15 mouse cellular contexts compared by ENCODE assay signal in genomic region chr15:79827061-79827777, GRCm38 (mm10). TPM values are rescaled to one million over a fixed set of nuclear protein-coding genes. Genes with fewer than 3 reads are reported as not detected.
DNase-seq lines count a peak whose midpoint lies in the region; ATAC-seq and TF ChIP-seq lines count a peak whose summit lies in the region.
"Had no signal": no experiment of that assay in that cellular context is flagged by ENCODE, and none has a peak within 500 bp of the region (broad histone marks: within the 10 kb centered on the region; RNA-seq: fewer than 3 reads in every experiment).

No protein-coding gene starts in this region.

- H3K27ac ChIP-seq in forebrain, embryonic 16.5 days (ENCODE audit: low read length) = no peak overlapping the region
- no peak overlapping the region for H3K27ac ChIP-seq in forebrain, embryonic 14.5 days (ENCODE audit: low read depth, low read length)
- peak overlapping the region; percentile 28; the same call in 1 of the 2 replicates for H3K27ac ChIP-seq in midbrain, embryonic 13.5 days
- H3K27ac ChIP-seq in lung, postnatal 0 days (ENCODE audit: low read length) = no peak overlapping the region
- H3K27ac ChIP-seq: gastrocnemius, adult 2 months; heart, embryonic 15.5 days; intestine, embryonic 15.5 days; liver, embryonic 13.5 days had no signal

- H3K4me3 ChIP-seq in forebrain, embryonic 16.5 days (replicated peaks; ENCODE audit: low read length) = no peak overlapping the region
- H3K4me3 ChIP-seq in forebrain, embryonic 14.5 days (ENCODE audit: low read depth, low read length) = no peak overlapping the region
- H3K4me3 ChIP-seq in midbrain, embryonic 13.5 days (replicated peaks) = no peak overlapping the region
- H3K4me3 ChIP-seq in lung, postnatal 0 days (ENCODE audit: low read depth, low read length) = no peak overlapping the region
- H3K4me3 ChIP-seq: erythroblast, embryonic 14.5 days; gastrocnemius, adult 2 months; heart, embryonic 15.5 days; intestine, embryonic 15.5 days; liver, embryonic 13.5 days had no signal

- no peak overlapping the region for H3K4me2 ChIP-seq in forebrain, embryonic 16.5 days (ENCODE audit: low read length)
- no peak overlapping the region for H3K4me2 ChIP-seq in forebrain, embryonic 14.5 days (ENCODE audit: low read length)
- H3K4me2 ChIP-seq in midbrain, embryonic 13.5 days (replicated peaks) = peak overlapping the region; percentile 17; the same call in 1 of the 2 replicates
- no peak overlapping the region for H3K4me2 ChIP-seq in lung, postnatal 0 days (replicated peaks; ENCODE audit: low read depth, low read length)
- H3K4me2 ChIP-seq: intestine, embryonic 15.5 days; liver, embryonic 13.5 days had no signal

- peaks cover 42% of the 10 kb centered on the region for H3K4me1 ChIP-seq in forebrain, embryonic 16.5 days (replicated peaks; ENCODE audit: control insufficient read depth, insufficient read depth, low read length)
- peaks cover 1% of the 10 kb centered on the region for H3K4me1 ChIP-seq in forebrain, embryonic 14.5 days (ENCODE audit: control insufficient read depth, insufficient read depth, low read length)
- H3K4me1 ChIP-seq in midbrain, embryonic 13.5 days (replicated peaks) = peaks cover 87% of the 10 kb centered on the region
- peaks cover 6% of the 10 kb centered on the region; the same call in 1 of the 2 replicates for H3K4me1 ChIP-seq in lung, postnatal 0 days (ENCODE audit: insufficient read depth, low read depth, low read length)

- no peak for TF ChIP-seq CTCF in lung, postnatal 0 days (IDR thresholded peaks at IDR 0.05)

- H3K9ac ChIP-seq in forebrain, embryonic 16.5 days (replicated peaks; ENCODE audit: low read depth, low read length) = 0 out of 2 replicates have a peak overlapping the region, but pooled peaks have one; percentile 24
- no peak overlapping the region; the same call in 1 of the 2 replicates for H3K9ac ChIP-seq in forebrain, embryonic 14.5 days (ENCODE audit: low read length)
- H3K9ac ChIP-seq in midbrain, embryonic 13.5 days (replicated peaks) = peak overlapping the region; percentile 49
- no peak overlapping the region for H3K9ac ChIP-seq in lung, postnatal 0 days (replicated peaks; ENCODE audit: low read depth)
- H3K9ac ChIP-seq: heart, embryonic 15.5 days; intestine, embryonic 15.5 days; liver, embryonic 13.5 days had no signal

- ATAC-seq in forebrain, embryonic 16.5 days = no peak
- ATAC-seq in forebrain, embryonic 14.5 days = no peak
- no peak for ATAC-seq in midbrain, embryonic 13.5 days
- ATAC-seq in lung, postnatal 0 days = no peak
- ATAC-seq: intestine, embryonic 15.5 days; Patski had no signal

- DNase-seq in forebrain, embryonic 14.5 days (ENCODE audit: low spot score) = no peak
- DNase-seq in testis, postnatal 10 days (ENCODE audit: low spot score) = peak; percentile 56
- DNase-seq in testis, postnatal 14 days (ENCODE audit: low spot score) = no peak
- no peak for DNase-seq in lung, postnatal 0 days (ENCODE audit: low spot score)
- no peak for DNase-seq in adrenal gland, postnatal 4 days (ENCODE audit: low spot score in 2 of 2)
- DNase-seq: adrenal gland, postnatal 25 days; gastrocnemius, adult 2 months; liver, embryonic 13.5 days had no signal

- H3K9me3 ChIP-seq in forebrain, embryonic 16.5 days (ENCODE audit: control insufficient read depth, low read length) = no peaks in the 10 kb centered on the region
- H3K9me3 ChIP-seq in forebrain, embryonic 14.5 days (replicated peaks; ENCODE audit: control insufficient read depth, low read length) = no peaks in the 10 kb centered on the region
- no peaks in the 10 kb centered on the region for H3K9me3 ChIP-seq in midbrain, embryonic 13.5 days
- no peaks in the 10 kb centered on the region for H3K9me3 ChIP-seq in lung, postnatal 0 days (ENCODE audit: low read length)
- H3K9me3 ChIP-seq: heart, embryonic 15.5 days; intestine, embryonic 15.5 days; liver, embryonic 13.5 days had no signal

- H3K36me3 ChIP-seq in forebrain, embryonic 16.5 days (ENCODE audit: control insufficient read depth, insufficient read depth) = no peaks in the 10 kb centered on the region; the same call in 1 of the 2 replicates
- peaks cover 52% of the 10 kb centered on the region for H3K36me3 ChIP-seq in forebrain, embryonic 14.5 days (ENCODE audit: control insufficient read depth, insufficient read depth, low read length)
- peaks cover 59% of the 10 kb centered on the region for H3K36me3 ChIP-seq in midbrain, embryonic 13.5 days
- peaks cover 7% of the 10 kb centered on the region; the same call in 1 of the 2 replicates for H3K36me3 ChIP-seq in lung, postnatal 0 days (ENCODE audit: insufficient read depth, low read length)

- 86% methylated on average over 14 of the region's 14 CpGs for WGBS in forebrain, embryonic 16.5 days
- 89% methylated on average over 14 of the region's 14 CpGs for WGBS in forebrain, embryonic 14.5 days
- WGBS in midbrain, embryonic 13.5 days = 91% methylated on average over 14 of the region's 14 CpGs
- 77% methylated on average over 14 of the region's 14 CpGs for WGBS in lung, postnatal 0 days

- no peaks in the 10 kb centered on the region for H3K27me3 ChIP-seq in forebrain, embryonic 16.5 days (replicated peaks; ENCODE audit: control insufficient read depth, insufficient read depth, low read length)
- no peaks in the 10 kb centered on the region for H3K27me3 ChIP-seq in forebrain, embryonic 14.5 days (replicated peaks; ENCODE audit: control insufficient read depth, insufficient read depth, low read length)
- no peaks in the 10 kb centered on the region for H3K27me3 ChIP-seq in midbrain, embryonic 13.5 days
- H3K27me3 ChIP-seq in lung, postnatal 0 days (replicated peaks; ENCODE audit: insufficient read depth, low read length) = no peaks in the 10 kb centered on the region
- H3K27me3 ChIP-seq: heart, embryonic 15.5 days; intestine, embryonic 15.5 days; liver, embryonic 13.5 days; Patski had no signal

- TF ChIP-seq EP300 in lung, postnatal 0 days (IDR thresholded peaks at IDR 0.05) = no peak

RNA-seq across cellular contexts. Expression of gene Npcd, which starts 6.8 kb away (rescaled TPM):
- polyA plus RNA-seq in forebrain, embryonic 16.5 days (2015; fragmentation: Nextera tagmentation; extraction: Ambion mirVana) = 1.4 TPM in 1 of 2 replicates, not detected in the other
- polyA plus RNA-seq in forebrain, embryonic 14.5 days (2014; fragmentation: Nextera tagmentation; extraction: Ambion mirVana) = not detected in 2 replicates
- 0.58 and 1.2 TPM in 2 replicates for polyA plus RNA-seq in midbrain, embryonic 13.5 days (2015; fragmentation: Nextera tagmentation; extraction: Ambion mirVana)
- 0.13 TPM in 1 of 2 replicates, not detected in the other for polyA plus RNA-seq in lung, postnatal 0 days (2015; fragmentation: Nextera tagmentation; extraction: Ambion mirVana)
- 1 to 10 TPM; 3.7 to 4.2 TPM for total RNA-seq in adrenal gland, postnatal 4 days (2021)
- polyA plus RNA-seq: erythroblast, embryonic 14.5 days; heart, embryonic 15.5 days; large intestine, adult 2 months; liver, embryonic 13.5 days had no signal

RNA-seq across cellular contexts. Expression of gene Cbx6, which starts 7.3 kb away (rescaled TPM):
- 49.3 and 53.2 TPM in 2 replicates for polyA plus RNA-seq in forebrain, embryonic 16.5 days (2015; fragmentation: Nextera tagmentation; extraction: Ambion mirVana)
- 18.1 and 29.1 TPM in 2 replicates for polyA plus RNA-seq in forebrain, embryonic 14.5 days (2014; fragmentation: Nextera tagmentation; extraction: Ambion mirVana)
- polyA plus RNA-seq in midbrain, embryonic 13.5 days (2015; fragmentation: Nextera tagmentation; extraction: Ambion mirVana) = 53.9 and 61.4 TPM in 2 replicates
- 52.2 and 60.6 TPM in 2 replicates for polyA plus RNA-seq in lung, postnatal 0 days (2015; fragmentation: Nextera tagmentation; extraction: Ambion mirVana)
- total RNA-seq in adrenal gland, postnatal 4 days (2021) = 100 to 1,000 TPM; 105 TPM

RNA-seq across cellular contexts. Expression of gene Nptxr, which starts 22.7 kb away (rescaled TPM):
- polyA plus RNA-seq in forebrain, embryonic 16.5 days (2015; fragmentation: Nextera tagmentation; extraction: Ambion mirVana) = 19.2 and 24.7 TPM in 2 replicates
- polyA plus RNA-seq in forebrain, embryonic 14.5 days (2014; fragmentation: Nextera tagmentation; extraction: Ambion mirVana) = 7.6 and 8.5 TPM in 2 replicates
- polyA plus RNA-seq in midbrain, embryonic 13.5 days (2015; fragmentation: Nextera tagmentation; extraction: Ambion mirVana) = 18.1 and 18.6 TPM in 2 replicates
- 1.0 and 1.2 TPM in 2 replicates for polyA plus RNA-seq in lung, postnatal 0 days (2015; fragmentation: Nextera tagmentation; extraction: Ambion mirVana)
- 10 to 100 TPM; 17.2 to 17.3 TPM for total RNA-seq in adrenal gland, postnatal 4 days (2021)
- polyA plus RNA-seq: erythroblast, embryonic 14.5 days had no signal

RNA-seq across cellular contexts. Expression of gene Dnal4, which starts 49.6 kb away (rescaled TPM):
- 87.9 and 89.5 TPM in 2 replicates for polyA plus RNA-seq in forebrain, embryonic 16.5 days (2015; fragmentation: Nextera tagmentation; extraction: Ambion mirVana)
- 96.1 and 101 TPM in 2 replicates for polyA plus RNA-seq in forebrain, embryonic 14.5 days (2014; fragmentation: Nextera tagmentation; extraction: Ambion mirVana)
- polyA plus RNA-seq in midbrain, embryonic 13.5 days (2015; fragmentation: Nextera tagmentation; extraction: Ambion mirVana) = 84.8 and 91.6 TPM in 2 replicates
- 49.5 and 52.4 TPM in 2 replicates for polyA plus RNA-seq in lung, postnatal 0 days (2015; fragmentation: Nextera tagmentation; extraction: Ambion mirVana)
- 10 to 100 TPM; 25.3 to 25.6 TPM for total RNA-seq in adrenal gland, postnatal 4 days (2021)

Comparison
In these comparisons a context has a peak if more than half of its experiments do, and no peak if none do; other contexts are left out.
1. H3K9ac ChIP-seq: peak in forebrain, embryonic 16.5 days (single experiment) and midbrain, embryonic 13.5 days (single experiment); none in forebrain, embryonic 14.5 days (single experiment) and lung, postnatal 0 days (single experiment).